Mouse (Mus musculus) urinary bladder, postnatal 14 days (tissue): Measurements from ENCODE around the gene Cd38.
A peak's percentile ranks its signal among the peaks of the same experiment; 100 is the strongest.

Experiments used
- DNase-seq: peaks from one replicate; pipeline ENCODE4 v3.0.0; 2021; ENCODE audit warnings: low spot score

Cd38 gene

GRCm38 (mm10) chr5:43868253-43868652, at the start of gene Cd38:
Gene Cd38 (plus strand): TSS chr5:43868553.
- DNase-seq: no peak

GRCm38 (mm10) chr5:43818695-43819094, 49.7 kb upstream of the Cd38 start, which contains the start of gene Bst1:
Gene Bst1 (plus strand): TSS chr5:43818885.
- DNase-seq: no peak

GRCm38 (mm10) chr5:43820785-43821184, 47.6 kb upstream of the Cd38 start:
- DNase-seq: peak; percentile 10

GRCm38 (mm10) chr5:43821538-43821937, 46.8 kb upstream of the Cd38 start, which contains the start of gene Fbxl5:
Gene Fbxl5 (minus strand): TSS chr5:43821638.
- DNase-seq: no peak

GRCm38 (mm10) chr5:43822199-43822598, 46.2 kb upstream of the Cd38 start:
- no peak for DNase-seq

GRCm38 (mm10) chr5:43822824-43823223, 45.5 kb upstream of the Cd38 start:
- no peak for DNase-seq

GRCm38 (mm10) chr5:43824580-43824979, 43.8 kb upstream of the Cd38 start:
- DNase-seq: no peak

- no peak for DNase-seq
These were observed 41.5 kb upstream of the Cd38 start for GRCm38 (mm10) chr5:43826883-43827282.

GRCm38 (mm10) chr5:43827366-43827765, 41.0 kb upstream of the Cd38 start:
- no peak for DNase-seq

- DNase-seq: no peak
These were observed 31.8 kb upstream of the Cd38 start for GRCm38 (mm10) chr5:43836590-43836989.

- DNase-seq: peak; percentile 41
These were observed 31.0 kb upstream of the Cd38 start for GRCm38 (mm10) chr5:43837372-43837771.

- DNase-seq: peak; percentile 31
These were observed 27.0 kb upstream of the Cd38 start for GRCm38 (mm10) chr5:43841144-43842010.

GRCm38 (mm10) chr5:43842011-43842285, 26.4 kb upstream of the Cd38 start:
- no peak for DNase-seq

GRCm38 (mm10) chr5:43842576-43843155, 25.7 kb upstream of the Cd38 start:
- no peak for DNase-seq

- no peak for DNase-seq
These were observed 23.3 kb upstream of the Cd38 start for GRCm38 (mm10) chr5:43845083-43845482.

GRCm38 (mm10) chr5:43845646-43846045, 22.7 kb upstream of the Cd38 start:
- no peak for DNase-seq

- DNase-seq: no peak
These were observed 22.1 kb upstream of the Cd38 start for GRCm38 (mm10) chr5:43846227-43846626.

GRCm38 (mm10) chr5:43847555-43847954, 20.8 kb upstream of the Cd38 start:
- DNase-seq: no peak

GRCm38 (mm10) chr5:43848275-43848674, 20.1 kb upstream of the Cd38 start:
- DNase-seq: no peak

- DNase-seq: no peak
These were observed 15.1 kb upstream of the Cd38 start for GRCm38 (mm10) chr5:43853096-43853867.

- no peak for DNase-seq
These were observed 14.4 kb upstream of the Cd38 start for GRCm38 (mm10) chr5:43853868-43854488.

- no peak for DNase-seq
These were observed 12.6 kb upstream of the Cd38 start for GRCm38 (mm10) chr5:43855769-43856168.
